Mouse (Mus musculus): ENCODE results near the gene Gm4131.
"Not testable (repeated sequence)": the region's sequence is repeated elsewhere in the genome, so short reads cannot be mapped to it uniquely, and the experiment has no call there.

Gm4131 gene

DNA sequence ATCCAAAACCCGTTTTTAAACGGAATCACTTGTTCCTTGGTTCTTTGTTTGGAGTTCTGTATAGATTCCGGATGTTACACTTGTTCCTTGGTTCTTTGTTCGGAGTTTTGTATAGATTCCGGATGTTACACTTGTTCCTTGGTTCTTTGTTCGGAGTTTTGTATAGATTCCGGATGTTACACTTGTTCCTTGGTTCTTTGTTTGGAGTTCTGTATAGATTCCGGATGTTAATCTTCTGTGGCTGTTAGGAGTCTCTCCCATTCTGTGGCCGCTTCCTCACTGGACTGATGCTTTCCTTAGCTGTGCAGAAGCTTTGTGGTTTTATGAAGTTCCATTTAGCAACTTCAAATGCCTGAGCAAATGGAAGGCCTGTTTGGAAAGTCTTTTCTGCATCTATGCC lies at the start of gene Gm4131:
Gm4131 (minus strand) TSS at position 101 of the 400 bp plus-strand sequence.
- not testable (repeated sequence) for DNase-seq (ENCODE audit: low spot score in 2 of 2)

DNA sequence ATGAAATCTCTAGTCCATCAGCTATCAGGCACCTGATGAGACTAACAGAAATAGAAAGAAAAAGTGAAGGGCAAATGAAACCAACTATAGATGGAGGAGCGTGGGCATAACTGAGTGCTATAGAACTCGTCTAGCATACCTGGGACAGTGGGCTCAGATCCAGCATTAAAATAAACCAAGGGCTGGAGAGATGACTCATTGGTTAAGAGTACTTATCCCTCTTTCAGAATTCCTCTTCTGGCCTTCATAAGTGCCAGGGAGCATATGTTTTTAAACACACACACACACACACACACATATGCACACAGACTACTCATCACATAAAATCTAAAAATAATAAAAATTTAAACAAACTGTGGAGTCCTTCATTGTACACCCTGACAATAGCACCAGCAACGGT lies 43.2 kb upstream of the Gm4131 start:
- DNase-seq (ENCODE audit: low spot score in 2 of 2) = no peak

DNA sequence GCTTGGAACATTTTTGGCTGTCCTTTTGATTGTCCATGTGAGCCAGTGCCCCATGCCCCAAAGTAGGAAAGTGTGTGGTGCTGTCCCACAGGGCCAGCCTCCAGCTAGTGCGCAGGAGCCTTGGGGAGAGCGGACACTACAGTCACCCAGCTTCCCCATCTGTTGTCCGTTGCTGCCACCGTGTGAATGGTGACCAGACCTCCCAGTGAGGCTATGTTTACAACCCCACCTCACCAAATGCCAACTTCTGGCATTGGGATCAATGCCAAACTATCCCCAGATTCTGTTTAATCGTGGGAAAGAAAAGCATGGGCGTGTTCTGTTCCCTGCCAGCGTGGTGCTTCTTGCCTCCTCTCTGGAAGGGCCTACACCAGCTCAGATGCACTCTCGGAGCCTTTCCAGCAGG lies 41.1 kb upstream of the Gm4131 start:
- DNase-seq (ENCODE audit: low spot score in 2 of 2) = no peak

DNA sequence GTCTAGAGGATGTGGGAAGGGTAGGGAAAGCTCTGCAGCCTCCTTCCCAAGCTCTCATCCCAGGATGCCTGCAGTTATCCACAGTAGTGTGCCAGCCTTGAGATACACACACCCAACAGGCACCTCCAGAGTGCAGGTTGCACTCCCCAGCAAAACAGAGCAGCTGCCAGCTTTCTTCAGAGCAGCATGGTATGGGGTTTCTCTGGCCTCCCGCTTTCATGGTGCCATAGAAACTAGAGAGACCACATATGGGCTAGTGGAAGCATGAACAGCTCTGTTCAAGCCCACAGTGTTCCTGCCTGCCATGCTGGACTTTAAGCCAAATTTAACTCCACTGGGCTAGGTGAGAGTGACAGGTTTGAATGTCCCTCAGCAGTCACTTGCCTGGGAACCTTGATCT lies 36.1 kb upstream of the Gm4131 start:
- no peak for DNase-seq (ENCODE audit: low spot score in 2 of 2)

DNA sequence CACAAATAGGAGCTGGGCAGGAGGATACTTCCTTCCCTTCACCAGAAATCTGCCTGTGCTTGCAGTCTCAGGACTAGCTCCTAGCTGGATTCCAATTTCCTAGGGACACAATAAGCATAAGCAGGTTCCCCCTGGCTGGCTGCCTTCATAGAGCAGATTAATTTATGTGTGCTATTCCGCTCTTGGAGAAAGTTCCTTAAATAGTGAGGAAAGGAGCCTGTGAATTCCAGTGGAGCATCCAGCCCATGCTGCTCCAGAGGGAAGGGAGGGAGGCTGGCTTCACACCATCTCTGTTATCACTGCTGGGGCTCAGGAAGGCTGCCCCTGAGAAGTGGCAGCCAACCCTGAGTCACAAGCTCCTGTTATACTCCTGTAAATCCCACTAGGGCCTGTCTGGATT lies 35.5 kb upstream of the Gm4131 start:
- DNase-seq (ENCODE audit: low spot score in 2 of 2) = no peak

DNA sequence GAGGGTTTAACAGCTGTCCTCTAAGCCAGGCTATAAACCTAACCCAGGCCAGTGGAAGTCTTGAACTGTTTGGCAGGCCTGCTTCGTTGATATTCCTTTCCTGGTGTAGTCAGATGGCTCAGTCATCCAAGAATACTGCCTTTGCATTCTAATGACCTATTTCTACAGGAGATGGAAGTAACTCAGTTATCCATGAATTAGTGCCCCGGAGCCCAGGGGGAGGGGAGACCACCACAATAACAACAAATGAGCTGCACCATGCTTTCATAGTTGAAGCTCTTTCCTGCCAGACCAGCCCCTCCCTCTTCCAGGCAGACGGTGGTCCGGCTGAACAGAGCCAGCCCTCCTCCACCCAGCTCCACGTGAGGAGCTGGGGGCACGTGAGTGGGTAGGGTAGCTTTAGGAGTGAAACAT lies 33.4 kb upstream of the Gm4131 start:
- DNase-seq (ENCODE audit: low spot score in 2 of 2) = no peak

DNA sequence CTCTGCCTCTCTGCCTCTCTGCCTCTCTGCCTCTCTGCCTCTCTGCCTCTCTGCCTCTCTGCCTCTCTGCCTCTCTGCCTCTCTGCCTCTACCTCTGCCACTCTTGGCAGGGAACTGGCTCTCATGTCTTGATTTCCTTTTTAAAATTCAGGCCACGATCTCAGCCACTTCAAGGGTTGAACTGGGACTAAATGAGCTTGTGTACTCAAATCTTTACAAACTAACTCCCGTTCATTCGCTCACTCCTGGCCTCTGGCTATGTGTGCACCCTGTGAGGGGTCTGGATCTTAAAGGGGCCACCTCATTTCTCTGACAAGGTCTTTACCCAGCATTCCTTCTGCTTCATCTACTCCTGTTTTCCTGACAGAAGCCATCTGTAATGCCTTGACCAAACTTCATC lies 18.6 kb upstream of the Gm4131 start:
- DNase-seq (ENCODE audit: low spot score in 2 of 2) = no peak

DNA sequence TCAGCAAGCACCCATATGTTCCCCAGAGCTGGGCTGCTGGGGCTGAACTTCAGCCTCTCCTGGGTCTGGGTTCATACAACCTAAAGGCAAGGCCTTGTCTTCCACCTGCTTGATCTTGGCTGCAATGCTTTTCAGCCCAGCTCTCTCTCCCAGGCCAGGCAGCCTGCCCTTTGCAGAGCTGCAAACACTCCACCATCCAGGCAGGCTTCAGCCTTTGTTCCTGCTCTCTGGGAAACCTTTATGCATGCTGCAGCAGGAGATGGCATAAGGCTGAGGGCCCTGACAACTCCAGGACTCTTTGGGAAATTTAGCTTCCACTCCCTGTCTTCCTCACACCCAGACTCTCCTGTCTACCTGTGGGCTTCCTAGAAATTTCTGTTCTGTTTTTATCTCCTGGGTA lies 17.9 kb upstream of the Gm4131 start:
- DNase-seq (ENCODE audit: low spot score in 2 of 2) = no peak

DNA sequence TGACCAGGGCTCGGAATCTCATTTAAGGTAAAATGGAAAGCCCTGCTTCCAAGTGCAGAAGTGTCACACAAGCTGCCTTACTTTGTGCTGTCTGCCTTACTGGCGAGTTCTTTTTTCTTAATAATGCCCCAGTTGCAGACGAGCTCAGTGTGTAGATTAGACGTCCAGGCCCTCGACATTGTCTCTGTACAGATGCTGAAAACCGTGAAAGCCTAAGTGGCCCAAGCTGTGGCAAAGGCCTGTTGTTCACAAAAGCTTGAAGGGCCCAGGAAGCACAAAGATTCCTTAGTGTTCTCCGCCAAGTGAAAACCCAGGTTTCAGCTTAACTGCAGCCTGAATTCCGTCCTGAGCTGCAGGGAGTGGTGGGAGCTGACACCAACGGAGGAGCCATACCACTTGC lies 15.0 kb upstream of the Gm4131 start:
- DNase-seq (ENCODE audit: low spot score in 2 of 2) = no peak

DNA sequence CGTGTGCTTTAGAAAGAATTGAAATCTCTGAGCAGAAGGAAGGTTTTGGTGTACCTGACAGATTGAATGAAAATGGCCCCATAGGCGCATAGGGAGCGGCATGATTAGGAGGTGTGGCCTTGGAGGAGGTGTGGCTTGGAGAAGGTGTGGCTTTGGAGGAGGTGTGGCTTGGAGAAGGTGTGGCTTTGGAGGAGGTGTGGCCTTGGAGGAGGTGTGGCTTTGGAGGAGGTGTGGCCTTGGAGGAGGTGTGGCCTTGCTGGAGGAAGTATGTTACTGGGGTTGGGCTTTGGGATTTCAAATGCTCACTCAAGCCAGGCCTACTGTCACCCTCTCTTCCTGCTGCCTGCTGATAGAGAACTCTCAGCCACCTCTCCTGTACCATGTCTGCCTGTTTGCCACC lies 14.2 kb upstream of the Gm4131 start:
- DNase-seq (ENCODE audit: low spot score in 2 of 2) = no peak

DNA sequence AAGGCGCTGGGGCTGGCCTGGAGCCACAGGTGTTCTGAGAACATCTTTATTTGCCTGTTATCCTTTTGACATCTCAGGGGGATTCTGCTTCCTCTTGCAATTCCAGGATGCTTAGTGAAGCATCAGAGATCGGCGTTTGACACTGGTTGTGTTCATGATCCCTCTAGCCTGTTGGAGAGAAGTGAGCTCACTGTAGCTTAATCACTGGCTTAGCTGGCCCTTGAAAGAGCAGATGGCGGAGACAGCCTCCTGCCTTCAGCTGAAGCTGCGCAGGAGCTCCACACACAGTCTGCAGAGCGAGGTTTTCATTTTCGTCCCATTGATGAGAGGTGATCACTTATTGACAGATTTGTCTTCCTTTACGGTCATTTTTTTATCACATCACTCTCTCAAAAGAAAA lies 9.1 kb upstream of the Gm4131 start:
- DNase-seq (ENCODE audit: low spot score in 2 of 2) = no peak

DNA sequence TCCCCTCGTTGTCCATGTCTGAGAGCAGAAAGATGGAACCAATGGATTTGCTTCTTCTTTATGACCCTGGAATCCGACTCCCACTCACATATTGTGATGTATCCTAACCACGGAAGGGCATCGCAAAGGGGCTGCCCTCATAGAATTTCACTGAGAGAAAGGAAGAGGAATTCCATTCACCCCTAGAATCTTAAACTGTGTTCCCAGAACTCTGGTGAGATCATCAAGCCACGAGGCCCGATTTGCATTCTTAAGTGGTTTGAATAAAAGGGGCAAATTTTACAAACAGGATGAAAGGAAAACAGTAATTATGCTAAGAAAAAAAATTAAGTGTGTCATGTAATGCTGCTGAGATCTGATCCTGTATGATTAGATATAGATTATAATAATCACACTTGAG lies 8.2 kb upstream of the Gm4131 start:
- no peak for DNase-seq (ENCODE audit: low spot score in 2 of 2)

DNA sequence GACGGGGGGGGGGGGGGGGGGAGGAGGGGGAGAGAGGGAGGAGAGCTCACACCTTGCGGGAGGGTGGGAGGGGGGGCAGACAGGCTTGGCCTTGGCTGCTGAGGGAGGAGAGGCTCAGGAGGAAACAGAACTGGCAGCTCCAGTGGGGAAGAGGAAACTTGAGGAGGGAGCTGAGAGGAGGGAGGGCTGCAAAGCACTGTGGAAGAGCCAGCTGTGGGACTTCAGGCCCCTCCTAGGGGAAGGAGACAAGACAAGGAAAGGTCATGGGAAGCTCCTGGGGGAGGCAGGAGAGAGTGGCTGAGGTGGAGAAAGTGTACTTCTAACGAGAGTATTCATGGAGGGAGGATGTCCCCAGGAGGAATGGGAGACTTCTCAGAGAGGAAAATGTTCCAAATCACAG lies 6.7 kb upstream of the Gm4131 start:
- DNase-seq (ENCODE audit: low spot score in 2 of 2) = no peak

DNA sequence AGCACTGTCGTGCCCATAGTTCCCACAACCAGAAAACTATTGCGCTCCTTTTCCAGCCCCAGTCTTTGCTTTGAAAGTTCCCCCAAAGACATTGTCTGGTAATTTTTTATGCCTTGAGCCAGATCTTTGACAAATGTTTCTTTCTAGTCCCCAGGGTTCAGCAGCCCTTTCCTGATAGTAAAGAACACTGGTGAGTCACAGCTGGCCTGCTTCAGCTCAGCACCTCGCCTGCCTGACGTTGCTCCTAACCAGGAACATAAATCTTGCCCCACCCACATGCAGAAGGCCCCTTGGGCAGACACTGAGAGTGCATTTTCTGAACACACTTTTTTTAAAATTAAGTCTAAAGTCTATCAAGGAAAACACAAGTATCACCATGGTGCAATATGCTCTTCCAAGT lies 3.6 kb upstream of the Gm4131 start:
- DNase-seq (ENCODE audit: low spot score in 2 of 2) = no peak

DNA sequence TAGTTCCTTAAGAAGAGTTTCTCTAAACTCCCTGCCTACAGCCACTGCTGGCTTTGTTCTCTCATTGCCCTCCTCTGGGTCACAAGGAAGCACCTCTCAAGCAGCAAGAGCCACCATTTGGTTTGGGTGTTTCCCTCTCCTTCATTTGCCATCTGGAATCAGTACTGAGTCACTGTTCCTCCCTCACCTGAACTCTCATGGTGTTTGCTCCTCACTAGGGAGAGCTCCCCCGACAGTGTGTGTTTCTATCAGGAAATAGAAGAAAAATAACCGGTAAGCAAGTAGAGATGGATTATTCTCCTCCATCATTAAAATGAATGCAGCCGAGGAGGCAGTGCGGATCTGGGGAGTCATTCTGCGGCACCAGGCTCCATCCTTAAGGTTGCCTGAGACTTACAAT lies 2.7 kb upstream of the Gm4131 start:
- DNase-seq (ENCODE audit: low spot score in 2 of 2) = no peak

DNA sequence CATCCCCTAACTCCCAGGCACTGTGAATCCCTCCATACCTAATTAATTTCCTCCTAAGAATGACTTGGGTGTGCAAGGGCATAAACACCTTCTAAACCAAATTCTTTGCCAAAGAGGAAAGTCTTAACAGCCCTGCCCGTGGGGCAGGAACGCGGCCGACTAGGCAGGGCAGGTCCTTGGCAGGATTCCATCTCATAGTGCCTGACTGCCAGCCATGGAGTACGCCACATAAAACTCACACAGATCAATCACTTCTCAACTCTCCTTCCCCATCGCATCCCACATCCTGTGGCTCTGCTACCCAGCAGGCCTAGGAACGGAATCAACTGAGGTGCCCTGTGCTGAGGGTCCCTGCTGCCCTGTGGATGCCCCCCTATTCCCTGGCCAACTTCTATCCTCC lies 3.0 kb downstream of the Gm4131 start:
- no peak for DNase-seq (ENCODE audit: low spot score in 2 of 2)

DNA sequence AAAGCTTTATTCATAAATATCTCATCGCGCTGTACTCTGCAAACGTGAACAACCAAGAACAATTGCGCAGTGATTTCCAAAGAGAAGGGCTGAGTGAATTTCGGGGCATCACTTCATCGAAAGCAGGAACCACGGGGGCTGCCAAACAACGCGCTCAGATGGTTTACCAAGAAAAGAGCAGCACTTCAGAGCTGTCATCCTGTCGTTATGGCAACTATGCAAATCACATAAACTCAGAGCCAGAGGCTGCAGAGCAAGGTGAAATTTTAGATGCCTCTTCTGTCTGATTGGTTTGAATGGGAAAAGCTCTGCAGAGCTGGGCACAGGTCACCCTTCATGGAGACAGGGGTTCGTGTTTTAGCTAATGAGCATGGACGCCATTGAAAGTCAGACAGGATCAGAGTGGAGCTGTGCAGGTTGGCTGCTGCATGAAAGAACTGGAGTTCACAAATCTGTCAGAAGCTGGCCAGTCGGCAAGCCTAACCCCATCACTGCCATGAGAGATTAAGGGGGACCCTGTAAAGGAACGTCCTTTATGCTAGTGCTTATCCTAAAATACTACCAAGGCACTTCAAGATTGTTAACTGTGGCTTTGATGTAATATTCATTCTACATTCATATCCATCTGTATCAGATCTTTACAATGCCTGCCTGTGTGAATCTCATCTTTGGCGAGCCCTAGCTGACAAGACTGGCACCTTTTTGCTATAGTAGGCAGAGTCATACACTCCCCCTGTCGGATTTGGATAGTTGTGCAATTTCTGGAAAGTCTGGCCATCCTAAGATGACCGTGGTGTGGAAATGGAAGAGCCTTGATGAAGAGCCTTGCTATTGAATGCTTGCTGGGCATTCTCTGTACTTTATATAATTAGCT lies 4.6 kb downstream of the Gm4131 start:
- DNase-seq (ENCODE audit: low spot score in 2 of 2) = no peak

DNA sequence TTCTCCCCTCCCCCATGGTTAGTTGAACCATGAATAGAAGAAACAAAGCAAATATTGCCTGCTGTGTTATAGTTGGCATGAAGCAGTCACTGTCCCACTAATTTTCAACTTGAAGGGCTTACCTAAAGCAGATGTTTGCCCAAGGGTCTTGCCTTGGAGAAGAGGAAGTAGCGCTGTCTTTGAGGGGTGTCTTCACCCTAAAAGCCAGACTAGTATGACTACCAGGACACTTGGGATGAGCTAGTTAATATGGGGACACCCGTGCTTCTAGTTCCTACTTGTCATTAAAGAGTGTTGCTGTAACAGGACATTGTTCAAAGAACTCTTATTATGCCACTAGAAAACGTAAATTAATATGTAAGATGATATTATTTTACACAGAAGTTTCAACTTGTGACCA lies 9.6 kb downstream of the Gm4131 start:
- DNase-seq (ENCODE audit: low spot score in 2 of 2) = no peak

DNA sequence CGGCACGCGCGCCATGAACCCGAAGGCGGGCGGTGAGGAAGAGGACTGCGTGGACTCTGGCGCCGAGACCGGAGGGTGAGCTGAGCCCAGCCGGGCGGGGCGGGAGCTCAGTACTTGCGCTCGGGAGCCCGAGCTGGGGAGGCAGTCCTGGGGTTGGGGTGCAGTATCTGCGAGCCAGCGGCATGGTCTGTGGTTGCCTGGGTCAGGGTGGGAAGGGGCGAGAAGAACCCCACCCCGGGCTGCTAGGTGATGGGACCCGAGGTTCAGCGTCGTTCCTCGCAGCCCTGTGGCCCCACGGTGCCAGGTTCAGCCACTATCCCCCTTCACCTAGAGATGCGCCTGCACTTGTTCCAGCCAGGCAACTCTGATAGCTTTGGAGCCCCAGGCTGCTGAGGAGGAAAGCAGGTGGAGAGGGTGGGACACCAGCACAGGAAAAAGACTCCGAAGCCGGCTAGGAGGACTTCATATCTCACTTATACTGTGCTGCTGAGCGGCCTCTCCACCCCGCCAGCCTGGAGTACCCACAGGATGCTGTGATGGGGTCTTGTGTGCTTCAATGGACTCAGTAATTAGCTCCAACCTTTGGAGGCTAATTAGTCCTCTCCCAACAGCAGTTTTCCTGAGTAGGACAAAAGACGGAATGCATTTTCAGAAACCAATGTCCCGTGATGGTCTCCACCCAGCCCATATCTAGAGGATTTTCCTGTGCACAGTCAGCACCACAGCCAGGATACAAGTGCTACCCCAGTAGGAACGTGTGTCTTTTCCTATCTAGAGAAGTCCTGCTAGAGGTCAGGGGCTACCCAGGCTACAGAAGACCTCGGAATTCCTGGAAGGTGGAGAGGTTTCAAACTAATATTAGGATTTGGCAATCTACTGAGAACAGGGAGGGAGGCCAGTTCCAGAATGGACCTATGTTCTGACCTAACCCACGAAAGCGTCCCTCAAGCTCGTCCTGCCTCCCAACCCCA lies 10.6 kb downstream of the Gm4131 start:
- DNase-seq (ENCODE audit: low spot score in 2 of 2) = peak in 1 of 2 experiments; percentile 9

DNA sequence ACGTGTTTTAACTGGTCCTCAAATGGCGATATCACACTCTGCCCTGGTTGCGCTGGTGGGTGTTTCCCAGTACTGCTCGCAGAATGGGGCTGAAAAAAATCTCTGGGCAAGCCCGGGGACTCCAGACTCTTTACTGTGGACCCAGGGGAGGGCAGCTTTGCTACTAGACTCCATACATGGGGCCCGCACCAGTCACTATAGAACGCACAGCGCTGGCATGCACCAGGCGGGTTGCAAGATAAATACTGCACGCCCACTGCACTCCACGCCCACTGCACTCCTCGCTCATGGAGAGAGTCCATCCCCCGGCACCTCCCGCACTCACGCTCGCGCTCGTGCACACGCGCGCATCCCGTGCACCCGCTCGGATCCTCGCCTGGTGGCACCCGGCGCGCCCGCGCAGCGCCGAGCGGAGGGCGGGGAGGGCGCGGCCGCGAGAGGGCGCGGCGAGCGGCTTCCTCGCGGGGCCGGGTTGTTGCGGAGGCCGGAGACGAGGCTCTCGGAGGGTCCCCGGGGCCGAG lies 11.4 kb downstream of the Gm4131 start, which contains the start of gene Fam124a:
Fam124a (plus strand) TSS at position 429 of the 521 bp plus-strand sequence.
- DNase-seq (ENCODE audit: low spot score in 2 of 2) = peak; percentile 10 to 55

DNA sequence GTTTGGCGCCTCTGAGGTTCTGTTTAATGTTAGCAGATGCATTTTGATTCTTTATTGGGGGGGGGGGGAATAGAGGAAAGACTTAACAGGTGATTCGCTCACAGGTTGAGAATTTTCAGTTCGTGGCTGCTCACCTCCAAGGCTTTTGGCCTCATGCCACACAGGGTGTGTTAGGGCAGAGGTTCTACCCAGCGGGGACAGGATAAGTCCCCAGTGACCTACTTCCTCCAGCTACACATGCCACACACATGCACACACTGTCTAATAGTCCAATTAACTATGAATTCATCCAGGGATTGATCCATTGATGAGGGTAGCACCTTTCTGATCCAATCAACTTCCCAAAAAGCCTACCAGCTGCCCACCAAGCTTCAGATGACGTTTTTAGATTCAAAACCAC lies 12.9 kb downstream of the Gm4131 start:
- no peak for DNase-seq (ENCODE audit: low spot score in 2 of 2)

DNA sequence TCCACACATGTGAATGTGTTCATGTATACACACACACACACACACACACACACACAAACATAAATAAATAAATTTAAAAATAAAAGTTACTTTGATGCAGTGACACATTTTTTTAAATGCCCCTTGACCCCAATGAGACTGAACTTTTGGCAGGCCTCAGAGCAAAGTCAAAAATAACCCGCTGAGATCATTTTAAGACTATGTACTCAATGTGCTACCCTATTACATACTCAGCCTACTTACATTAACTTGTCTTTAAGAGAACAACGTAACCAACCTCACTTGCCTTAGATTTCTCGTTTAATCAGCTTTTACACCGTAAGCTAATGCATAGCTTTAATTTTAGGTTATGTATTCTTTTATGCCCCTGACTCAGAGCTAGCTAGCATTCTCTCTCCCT lies 13.9 kb downstream of the Gm4131 start:
- DNase-seq (ENCODE audit: low spot score in 2 of 2) = no peak
